Mouse (Mus musculus): Measurements from ENCODE around the gene Dhtkd1. TPM values are rescaled to one million over a fixed set of nuclear protein-coding genes. Genes with fewer than 3 reads are reported as not detected.

The Dhtkd1 gene
- polyA plus RNA-seq, 1 experiment from 2014 or later, result 8.5 TPM

DNA sequence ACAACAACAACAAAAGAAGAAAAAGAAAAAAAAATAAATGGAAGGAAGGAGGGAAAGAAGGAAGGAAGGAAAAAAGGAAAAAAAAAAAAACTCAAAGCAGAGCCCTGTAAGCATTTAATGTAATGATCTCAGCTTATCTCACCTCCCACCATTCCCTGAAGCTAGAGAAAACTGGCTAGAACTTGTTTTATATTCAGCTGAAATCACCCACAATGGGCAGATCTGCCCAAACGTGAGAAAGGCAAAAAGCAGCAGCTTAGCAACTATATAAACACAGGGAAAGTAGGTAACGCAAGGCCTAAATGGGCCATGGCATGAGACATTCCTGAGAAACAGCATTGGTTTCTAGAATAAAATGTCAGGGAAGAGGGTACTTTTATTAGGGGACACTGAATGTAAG is 53.2 kb downstream of the Dhtkd1 start:
- ATAC-seq (ENCODE audit: insufficient number of reproducible peaks, insufficient read depth, low FRiP score, low TSS enrichment, low read depth), result no peak
- WGBS, result 79% methylated on average over 2 of the region's 2 CpGs
- peaks cover 4% of the 10 kb centered on the region for H3K4me1 ChIP-seq (replicated peaks)
- no peak overlapping the region for H3K4me2 ChIP-seq
- H3K9ac ChIP-seq (replicated peaks), result no peak overlapping the region
- peaks cover 71% of the 10 kb centered on the region for H3K36me3 ChIP-seq
- no peaks in the 10 kb centered on the region for H3K9me3 ChIP-seq
- H3K27ac ChIP-seq, result no peak overlapping the region
- no peaks in the 10 kb centered on the region for H3K27me3 ChIP-seq
- H3K4me3 ChIP-seq (replicated peaks), result no peak overlapping the region

DNA sequence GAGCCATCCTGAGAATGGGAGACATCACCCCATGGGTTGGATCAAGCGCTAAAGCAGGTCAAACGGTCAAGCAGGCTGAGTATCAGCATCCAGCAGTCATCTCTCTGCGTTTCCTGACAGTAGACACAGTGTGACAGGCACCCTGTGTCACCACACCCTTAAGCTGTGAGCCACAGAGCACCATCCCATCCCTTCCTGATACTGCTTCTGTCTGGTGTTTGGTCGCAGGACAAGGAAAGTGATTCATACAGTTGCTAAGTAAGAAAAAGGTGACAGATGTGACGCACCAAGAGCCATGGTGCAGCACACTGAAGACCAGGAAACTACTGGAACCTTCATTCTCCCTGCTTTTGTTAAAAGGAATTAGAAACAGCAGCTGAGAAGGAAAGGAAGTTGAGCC is 53.7 kb downstream of the Dhtkd1 start:
- H3K9me3 ChIP-seq, result no peaks in the 10 kb centered on the region
- no peak overlapping the region for H3K9ac ChIP-seq (replicated peaks)
- no peaks in the 10 kb centered on the region; the same call in 1 of the 2 replicates for H3K4me1 ChIP-seq (replicated peaks)
- peaks cover 74% of the 10 kb centered on the region for H3K36me3 ChIP-seq
- WGBS, result 84% methylated on average over 5 of the region's 5 CpGs
- H3K4me3 ChIP-seq (replicated peaks), result no peak overlapping the region
- no peak overlapping the region for H3K4me2 ChIP-seq
- H3K27me3 ChIP-seq, result no peaks in the 10 kb centered on the region
- no peak overlapping the region for H3K27ac ChIP-seq
- ATAC-seq (ENCODE audit: insufficient number of reproducible peaks, insufficient read depth, low FRiP score, low TSS enrichment, low read depth), result no peak

DNA sequence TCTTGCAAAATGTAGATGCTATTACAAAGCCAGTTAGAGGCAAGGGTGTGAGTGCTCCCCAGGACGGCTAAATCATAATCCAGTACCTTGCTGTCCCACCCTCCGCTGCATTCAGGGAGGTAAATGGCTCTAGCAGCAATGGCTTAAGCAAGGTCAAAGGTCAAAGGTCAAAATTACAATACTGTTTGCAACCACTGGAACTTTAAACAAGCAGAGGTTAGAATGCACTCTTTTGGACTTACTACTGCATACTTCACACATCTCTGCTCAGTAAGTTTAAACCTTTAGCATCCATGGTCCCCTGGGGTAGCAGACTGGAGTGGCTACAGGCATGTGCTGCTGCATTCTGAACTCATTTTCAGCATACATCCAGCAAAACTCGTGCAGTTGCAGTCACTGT is 65.1 kb downstream of the Dhtkd1 start:
- WGBS, result 73% methylated on average over 3 of the region's 3 CpGs
- H3K4me1 ChIP-seq (replicated peaks), result no peaks in the 10 kb centered on the region
- H3K9me3 ChIP-seq, result no peaks in the 10 kb centered on the region
- no peak overlapping the region for H3K27ac ChIP-seq
- H3K36me3 ChIP-seq, result peaks cover 88% of the 10 kb centered on the region
- no peak overlapping the region for H3K4me3 ChIP-seq (replicated peaks)
- no peak for ATAC-seq (ENCODE audit: insufficient number of reproducible peaks, insufficient read depth, low FRiP score, low TSS enrichment, low read depth)
- H3K27me3 ChIP-seq, result no peaks in the 10 kb centered on the region
- H3K4me2 ChIP-seq, result no peak overlapping the region
- H3K9ac ChIP-seq (replicated peaks), result no peak overlapping the region

DNA sequence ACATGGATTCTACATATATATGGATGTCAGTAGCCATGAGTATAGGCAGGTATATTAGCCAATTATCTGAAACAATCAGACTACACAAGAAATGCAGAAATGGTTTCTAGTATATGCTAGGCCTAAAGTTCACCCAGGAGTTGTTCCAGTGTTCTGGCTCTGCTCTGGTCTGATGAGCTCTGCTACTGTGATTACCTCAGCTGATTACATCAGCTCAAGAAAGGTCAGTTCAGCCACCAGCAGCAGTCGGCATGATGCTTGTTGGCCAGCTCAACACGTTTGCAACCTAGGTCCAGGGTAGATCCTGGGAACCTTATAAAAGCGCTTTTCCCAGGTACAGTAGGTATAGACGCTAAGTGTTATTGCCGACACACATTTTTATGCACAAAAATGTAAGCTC is 72.8 kb downstream of the Dhtkd1 start:
- ATAC-seq (ENCODE audit: insufficient number of reproducible peaks, insufficient read depth, low FRiP score, low TSS enrichment, low read depth), result no peak
- H3K4me2 ChIP-seq, result no peak overlapping the region
- no peaks in the 10 kb centered on the region for H3K27me3 ChIP-seq
- WGBS, result 92% methylated on average over 5 of the region's 5 CpGs
- H3K9ac ChIP-seq (replicated peaks), result no peak overlapping the region
- peaks cover 83% of the 10 kb centered on the region for H3K36me3 ChIP-seq
- no peaks in the 10 kb centered on the region for H3K4me1 ChIP-seq (replicated peaks)
- H3K9me3 ChIP-seq, result no peaks in the 10 kb centered on the region
- H3K4me3 ChIP-seq (replicated peaks), result no peak overlapping the region
- H3K27ac ChIP-seq, result no peak overlapping the region

DNA sequence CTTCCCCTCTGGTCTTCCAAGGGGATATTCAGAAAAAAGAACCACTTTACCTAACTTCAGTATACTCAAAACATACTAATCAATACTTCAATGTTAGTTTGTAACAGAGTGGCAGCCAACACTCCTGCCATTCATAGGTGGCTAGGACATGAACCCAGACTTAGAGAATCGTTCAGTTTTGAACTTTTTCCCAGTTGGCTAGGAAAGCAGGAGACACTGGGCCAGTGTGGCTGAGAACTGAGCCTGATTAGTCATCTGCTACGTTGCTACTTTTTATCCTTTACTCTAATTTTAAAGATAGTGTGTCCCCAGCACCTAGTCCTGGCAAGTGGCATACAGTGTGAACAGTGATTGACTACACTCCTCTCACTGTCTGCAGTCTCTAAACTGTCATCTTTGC is 74.9 kb downstream of the Dhtkd1 start:
- no peak for ATAC-seq (ENCODE audit: insufficient number of reproducible peaks, insufficient read depth, low FRiP score, low TSS enrichment, low read depth)
- Histone ChIP-seq H3K4me3 (replicated peaks) (no peak overlapping the region), H3K27me3 (no peaks in the 10 kb centered on the region), H3K9ac (replicated peaks) (no peak overlapping the region), H3K9me3 (no peaks in the 10 kb centered on the region), H3K4me2 (no peak overlapping the region), H3K4me1 (replicated peaks) (no peaks in the 10 kb centered on the region), H3K36me3 (peaks cover 83% of the 10 kb centered on the region), H3K27ac (no peak overlapping the region)
- 81% methylated on average over 2 of the region's 2 CpGs for WGBS

DNA sequence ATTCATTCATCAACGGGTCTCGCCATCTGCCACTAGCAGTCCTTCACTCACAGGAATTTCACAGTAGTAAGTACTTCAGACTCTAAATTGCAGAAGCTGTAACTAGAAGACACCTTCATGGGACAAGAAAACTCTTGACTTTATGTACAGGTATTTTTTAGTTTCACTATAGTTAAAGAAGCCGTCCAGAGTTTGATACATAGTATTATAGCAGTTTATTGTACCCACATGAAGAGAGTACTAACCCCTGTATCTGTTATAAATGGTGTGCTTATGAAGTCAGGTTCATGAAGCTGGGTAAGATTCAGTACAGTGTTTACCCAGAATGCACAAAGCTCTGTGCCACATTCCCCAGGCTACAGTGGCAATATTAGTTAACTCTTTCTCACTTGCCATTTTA is 79.8 kb downstream of the Dhtkd1 start, which contains the start of gene Gm13199:
Gm13199 (minus strand) TSS at position 101 of the 400 bp plus-strand sequence.
- no peak for ATAC-seq (ENCODE audit: insufficient number of reproducible peaks, insufficient read depth, low FRiP score, low TSS enrichment, low read depth)
- peaks cover 85% of the 10 kb centered on the region for H3K36me3 ChIP-seq
- no peak within 1 kb of the TSS for H3K9ac ChIP-seq (replicated peaks)
- no peak within 1 kb of the TSS for H3K4me2 ChIP-seq
- H3K4me1 ChIP-seq (replicated peaks), result no peaks in the 10 kb centered on the region
- 98% methylated on average over 3 of the region's 3 CpGs for WGBS
- H3K27me3 ChIP-seq, result no peaks in the 10 kb centered on the region
- no peak within 1 kb of the TSS for H3K4me3 ChIP-seq (replicated peaks)
- no peak within 1 kb of the TSS for H3K27ac ChIP-seq
- H3K9me3 ChIP-seq, result no peaks in the 10 kb centered on the region

DNA sequence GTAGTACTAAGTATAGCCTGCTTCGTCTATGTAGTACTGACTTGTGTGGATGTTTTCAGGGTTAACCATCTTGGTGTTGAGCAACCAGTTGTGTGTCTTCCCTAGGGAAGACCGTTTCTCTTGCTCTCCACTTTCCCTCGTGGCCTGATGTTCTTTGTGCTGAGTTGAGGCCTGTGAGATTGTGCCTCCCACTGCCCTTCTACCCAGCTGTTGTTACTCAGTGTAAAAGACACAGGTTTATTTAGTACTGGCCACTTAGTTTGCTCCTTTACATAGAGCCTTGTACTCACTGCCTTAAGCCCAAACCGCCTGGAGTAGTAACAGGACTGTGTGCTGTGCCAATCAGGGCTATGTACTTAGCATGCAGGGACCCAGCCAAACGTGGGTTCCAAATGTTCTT is 90.7 kb downstream of the Dhtkd1 start:
- no peak for ATAC-seq (ENCODE audit: insufficient number of reproducible peaks, insufficient read depth, low FRiP score, low TSS enrichment, low read depth)
- WGBS, result 82% methylated on average over 5 of the region's 5 CpGs

DNA sequence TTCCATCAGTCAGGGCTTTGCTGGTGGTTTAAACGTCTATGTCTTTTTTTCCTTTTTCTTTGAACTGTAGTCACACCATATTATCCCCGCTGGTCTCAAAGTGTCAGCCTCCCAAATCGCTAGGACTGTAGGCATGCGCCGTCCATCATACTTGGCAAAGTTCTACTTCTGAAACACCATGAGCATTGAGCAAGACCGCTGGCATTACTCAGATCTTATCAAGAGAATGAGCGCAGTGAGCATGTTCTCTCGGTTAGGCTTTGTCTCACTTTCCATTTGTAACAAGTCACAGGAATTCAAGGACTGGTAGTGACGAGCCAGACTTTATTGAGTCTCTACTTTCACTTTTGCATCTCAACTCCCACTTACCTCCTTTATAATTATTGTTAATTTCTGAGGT is 91.5 kb downstream of the Dhtkd1 start:
- H3K36me3 ChIP-seq, result peaks cover 31% of the 10 kb centered on the region
- no peak overlapping the region for H3K4me2 ChIP-seq
- H3K9me3 ChIP-seq, result no peaks in the 10 kb centered on the region
- H3K27me3 ChIP-seq, result no peaks in the 10 kb centered on the region
- 93% methylated on average over 9 of the region's 9 CpGs for WGBS
- H3K9ac ChIP-seq (replicated peaks), result no peak overlapping the region
- ATAC-seq (ENCODE audit: insufficient number of reproducible peaks, insufficient read depth, low FRiP score, low TSS enrichment, low read depth), result no peak
- H3K27ac ChIP-seq, result no peak overlapping the region
- H3K4me3 ChIP-seq (replicated peaks), result no peak overlapping the region
- H3K4me1 ChIP-seq (replicated peaks), result peaks cover 8% of the 10 kb centered on the region

More for the DNA sequence above, 90.7 kb downstream of the Dhtkd1 start:
- Histone ChIP-seq H3K4me1 (replicated peaks) (0 out of 2 replicates have a peak, but pooled peaks cover under 1% of the 10 kb centered on the region), H3K27ac (no peak overlapping the region), H3K4me2 (no peak overlapping the region), H3K4me3 (replicated peaks) (no peak overlapping the region), H3K9ac (replicated peaks) (no peak overlapping the region), H3K9me3 (no peaks in the 10 kb centered on the region), H3K36me3 (peaks cover 36% of the 10 kb centered on the region), H3K27me3 (no peaks in the 10 kb centered on the region)

Other genes starting within 250 kb of the Dhtkd1 start
- gene Camk1d, start 228.3 kb downstream of the Dhtkd1 start, polyA plus RNA-seq (2016; fragmentation: Nextera tagmentation; extraction: Ambion mirVana), result 1.1 TPM in 2 replicates
- 91.8 and 93.2 TPM in 2 replicates for gene Nudt5, start 97.8 kb downstream of the Dhtkd1 start, polyA plus RNA-seq (2016; fragmentation: Nextera tagmentation; extraction: Ambion mirVana)
- 366 and 371 TPM in 2 replicates for gene Cdc123, start 97.6 kb downstream of the Dhtkd1 start, polyA plus RNA-seq (2016; fragmentation: Nextera tagmentation; extraction: Ambion mirVana)
- gene Gm13199, start 79.9 kb downstream of the Dhtkd1 start, polyA plus RNA-seq (2016; fragmentation: Nextera tagmentation; extraction: Ambion mirVana), result 1.8 and 3.7 TPM in 2 replicates
- gene Sec61a2, start 47.4 kb downstream of the Dhtkd1 start, polyA plus RNA-seq (2016; fragmentation: Nextera tagmentation; extraction: Ambion mirVana), result 97.0 and 104 TPM in 2 replicates
- 14.5 and 15.3 TPM in 2 replicates for gene Upf2, start 8.7 kb upstream of the Dhtkd1 start, polyA plus RNA-seq (2016; fragmentation: Nextera tagmentation; extraction: Ambion mirVana)
- 6.4 and 6.8 TPM in 2 replicates for gene Proser2, start 187.4 kb upstream of the Dhtkd1 start, polyA plus RNA-seq (2016; fragmentation: Nextera tagmentation; extraction: Ambion mirVana)